Comparison of ENCODE assay signal across 12 mouse cellular contexts in genomic region chr1:136365986-136366385, GRCm38 (mm10).
"Had no signal": no experiment of that assay in that cellular context is flagged by ENCODE, and none has a peak within 500 bp of the region (broad histone marks: within the 10 kb centered on the region; RNA-seq: fewer than 3 reads in every experiment).

No protein-coding gene starts in this region.

- H3K9ac ChIP-seq: kidney, embryonic 15.5 days; liver, embryonic 15.5 days; midbrain, embryonic 12.5 days; neural tube, embryonic 13.5 days had no signal

- DNase-seq: kidney, adult 2 months; kidney, postnatal 14 days; right cerebral cortex, postnatal 25 days; thymus, postnatal 36 days had no signal

- H3K27me3 ChIP-seq: kidney, embryonic 15.5 days; neural tube, embryonic 13.5 days had no signal

- H3K9me3 ChIP-seq: kidney, embryonic 15.5 days; limb, embryonic 10.5 days; liver, embryonic 15.5 days; midbrain, embryonic 12.5 days; neural tube, embryonic 13.5 days had no signal

- H3K27ac ChIP-seq: kidney, embryonic 15.5 days; limb, embryonic 10.5 days; liver, embryonic 15.5 days; midbrain, embryonic 12.5 days; neural tube, embryonic 13.5 days had no signal

- H3K4me3 ChIP-seq: kidney, embryonic 15.5 days; limb, embryonic 10.5 days; liver, embryonic 15.5 days; midbrain, embryonic 12.5 days; neural tube, embryonic 13.5 days had no signal

- H3K4me2 ChIP-seq: kidney, embryonic 15.5 days; liver, embryonic 11.5 days; liver, embryonic 15.5 days; midbrain, embryonic 12.5 days; neural tube, embryonic 13.5 days had no signal

- H3K36me3 ChIP-seq: kidney, embryonic 15.5 days; limb, embryonic 10.5 days; liver, embryonic 15.5 days; midbrain, embryonic 12.5 days; neural tube, embryonic 13.5 days had no signal

- ATAC-seq: intestine, embryonic 16.5 days; midbrain, embryonic 16.5 days had no signal

- H3K4me1 ChIP-seq: kidney, embryonic 15.5 days had no signal
